Mouse (Mus musculus) ovary, postnatal 36 days (tissue): ENCODE results near the gene Adgra3.

ENCODE experiments used
- DNase-seq: peaks from one replicate; pipeline ENCODE4 v3.0.0; 2022; ENCODE audit warnings: low spot score, mixed read lengths

The Adgra3 gene

DNA sequence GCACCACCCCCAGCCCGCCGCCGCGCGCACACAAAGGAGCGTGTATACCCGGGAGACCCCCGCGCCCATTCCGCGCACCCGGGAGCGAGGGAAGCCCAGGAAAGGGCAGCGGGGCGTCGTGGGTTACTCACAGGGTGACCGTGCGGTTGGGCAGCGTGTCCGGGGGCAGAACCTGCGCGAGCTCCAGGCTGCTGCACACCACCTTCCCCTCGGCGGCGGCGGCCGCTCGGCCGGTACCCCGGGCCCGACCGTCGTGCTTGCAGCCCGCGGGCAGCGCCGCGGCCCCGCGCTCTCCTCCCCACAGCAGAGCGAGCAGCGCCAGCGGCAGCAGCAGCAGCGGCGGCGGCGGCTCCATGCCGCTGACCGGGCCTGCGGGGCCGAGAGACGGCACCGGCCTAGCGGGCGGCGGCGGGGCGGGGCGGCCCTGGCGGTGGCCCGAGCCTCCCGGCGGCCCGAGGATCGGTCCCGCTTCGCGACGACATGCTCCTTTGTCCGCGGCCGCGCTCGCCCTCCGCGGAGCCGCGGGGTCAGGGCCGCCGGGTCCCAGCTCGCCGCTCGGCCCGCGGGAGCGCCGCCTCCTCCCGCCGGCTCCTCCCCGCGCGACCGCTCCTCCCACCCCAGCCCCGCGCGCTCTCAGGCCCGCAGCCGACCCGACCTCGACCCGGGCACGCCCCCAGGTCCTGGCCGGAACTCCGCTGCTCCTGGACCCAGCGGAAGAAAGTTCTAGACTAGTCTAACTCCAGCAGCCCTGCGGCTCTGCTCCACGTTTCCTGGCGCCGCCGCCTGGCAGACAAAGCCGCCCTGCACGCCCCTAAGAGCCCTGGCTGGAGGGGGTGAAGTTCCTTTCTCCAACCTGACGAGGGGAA, at the start of gene Adgra3:
Gene Adgra3 (minus strand): TSS at position 586 of the 866 bp plus-strand sequence.
- DNase-seq: peak; percentile 88

DNA sequence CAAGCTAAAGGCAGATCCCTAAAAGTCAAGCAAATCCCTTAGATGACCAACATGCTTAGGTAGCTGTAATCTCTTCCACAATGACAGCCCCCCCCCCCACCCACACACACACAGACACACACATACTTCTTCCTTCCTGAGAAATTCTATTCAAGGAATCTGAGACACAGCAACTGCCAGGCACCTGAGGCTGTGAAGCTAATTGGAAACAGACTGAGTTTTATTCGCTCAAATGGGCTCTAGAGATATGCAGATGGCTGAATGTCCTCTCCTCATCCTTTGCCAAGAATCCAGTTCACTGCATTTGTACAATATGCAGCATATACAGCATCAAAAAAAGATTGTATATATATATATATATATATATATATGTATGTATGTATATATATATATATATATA, 24.6 kb upstream of the Adgra3 start:
- DNase-seq: no peak

DNA sequence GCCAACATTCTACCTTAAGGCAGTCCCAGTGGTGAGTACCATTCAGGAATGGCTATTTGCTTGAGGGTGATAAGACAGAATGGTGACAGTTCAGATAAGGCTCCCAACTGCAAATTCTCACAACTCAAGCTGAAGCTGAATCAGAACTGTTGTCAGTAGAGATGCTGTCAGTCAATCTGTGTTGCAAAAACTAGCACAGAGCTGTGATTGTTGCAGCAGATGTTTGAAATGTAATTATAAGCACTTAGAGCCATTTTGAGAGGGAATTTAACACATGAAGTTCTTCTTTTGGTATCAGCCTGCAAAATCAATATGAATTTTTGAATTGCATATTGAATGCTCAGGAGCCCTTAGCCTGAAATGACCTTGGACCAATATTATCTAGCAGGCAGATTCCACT, 15.4 kb upstream of the Adgra3 start:
- no peak for DNase-seq

DNA sequence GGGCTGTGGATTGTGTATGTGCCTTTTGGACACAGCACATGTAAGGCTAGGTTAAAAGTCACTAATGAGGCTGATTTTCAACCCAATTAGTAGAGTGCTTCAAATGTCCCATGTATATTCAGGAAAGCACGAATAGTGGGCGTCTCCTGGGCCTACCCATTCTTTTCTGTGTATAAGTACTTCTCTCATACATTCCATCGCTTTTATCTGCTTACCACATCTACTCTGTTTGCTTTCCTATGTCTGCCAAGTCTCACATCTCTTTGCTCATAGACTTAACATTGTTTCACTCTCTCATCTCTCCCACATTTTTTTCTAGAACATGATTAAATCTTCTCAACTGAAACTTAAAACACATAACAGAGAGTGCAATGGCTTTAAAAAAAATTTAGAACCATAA, 5.4 kb upstream of the Adgra3 start:
- no peak for DNase-seq

DNA sequence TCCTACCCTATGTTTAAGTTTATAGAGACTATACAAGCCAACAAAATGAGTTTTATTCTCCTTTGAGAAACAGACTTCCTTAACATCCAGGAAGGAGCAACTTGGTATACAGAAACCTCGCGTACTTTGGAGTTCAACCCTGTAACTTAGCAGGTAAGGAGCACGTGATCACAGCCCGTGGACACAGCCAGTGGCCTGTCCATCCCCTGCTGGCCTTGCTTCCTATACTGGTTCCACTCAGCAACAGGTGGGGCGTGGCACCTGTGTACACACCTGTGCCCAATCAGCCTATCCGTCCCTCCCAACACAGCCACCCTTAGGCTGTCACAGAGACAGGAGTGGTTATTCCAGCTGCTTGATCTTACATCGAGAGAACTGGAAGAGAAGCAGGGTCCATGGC, 780 bp upstream of the Adgra3 start:
- DNase-seq: no peak

- DNase-seq: no peak
Observed at GRCm38 (mm10) chr5:50057612-50058420, 990 bp downstream of the Adgra3 start.

DNA sequence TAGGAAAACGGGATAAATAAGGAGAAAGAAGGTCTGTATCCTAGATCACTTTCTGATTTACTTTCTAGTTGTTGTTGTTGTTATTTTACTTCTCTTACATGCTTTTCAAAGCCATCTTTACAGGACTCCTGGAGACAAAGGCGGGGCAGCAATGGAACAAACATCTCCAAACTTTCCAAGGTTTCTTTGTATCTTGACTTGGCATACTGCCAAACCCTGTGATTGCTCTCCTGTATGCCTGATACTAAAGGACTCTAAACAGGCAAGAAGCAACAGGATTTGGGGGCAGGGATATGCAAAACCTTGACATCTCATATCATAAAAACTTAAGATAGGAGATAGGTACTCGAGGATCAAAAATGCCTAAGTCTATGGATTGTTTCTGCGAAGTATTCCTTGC, 6.3 kb downstream of the Adgra3 start:
- DNase-seq: no peak

DNA sequence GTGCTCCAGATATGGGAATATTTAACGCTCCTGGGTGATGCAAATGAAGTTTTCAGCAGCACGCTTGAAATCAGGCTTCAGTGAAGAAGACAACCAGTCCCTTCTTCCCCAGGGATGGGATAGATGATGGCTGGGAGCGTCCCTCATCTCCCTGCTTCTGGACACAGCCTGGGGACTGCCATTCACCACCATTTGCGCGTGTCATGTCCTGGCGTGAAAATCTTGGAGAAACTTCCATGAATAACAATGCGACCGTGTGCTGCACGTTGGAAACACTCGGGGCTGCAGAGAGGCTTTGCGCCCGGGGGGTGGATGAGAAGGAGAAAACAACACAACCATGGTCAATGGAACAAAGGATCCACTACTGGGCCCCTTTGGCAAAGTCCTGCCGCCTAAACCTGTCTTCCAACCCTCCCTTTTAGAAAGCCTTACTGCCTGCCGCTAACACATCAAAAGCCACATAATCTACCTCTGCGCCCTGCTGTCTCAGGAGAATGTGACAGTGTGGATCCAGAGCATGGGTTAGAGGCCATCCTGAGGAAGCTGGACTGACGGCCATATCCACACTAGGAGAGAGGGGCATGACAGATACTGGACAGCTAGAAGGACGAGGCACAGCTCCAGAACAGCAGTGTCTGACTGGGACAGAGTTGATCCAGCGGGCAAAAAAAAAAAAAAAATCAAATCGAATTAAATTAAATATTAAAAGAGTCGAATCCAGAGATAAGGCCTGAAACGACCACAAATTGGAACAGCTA, 8.0 kb downstream of the Adgra3 start:
- DNase-seq: no peak

GRCm38 (mm10) chr5:50050037-50050436, 8.8 kb downstream of the Adgra3 start:
- DNase-seq: no peak

GRCm38 (mm10) chr5:50049506-50049905, 9.3 kb downstream of the Adgra3 start:
- DNase-seq: no peak

DNA sequence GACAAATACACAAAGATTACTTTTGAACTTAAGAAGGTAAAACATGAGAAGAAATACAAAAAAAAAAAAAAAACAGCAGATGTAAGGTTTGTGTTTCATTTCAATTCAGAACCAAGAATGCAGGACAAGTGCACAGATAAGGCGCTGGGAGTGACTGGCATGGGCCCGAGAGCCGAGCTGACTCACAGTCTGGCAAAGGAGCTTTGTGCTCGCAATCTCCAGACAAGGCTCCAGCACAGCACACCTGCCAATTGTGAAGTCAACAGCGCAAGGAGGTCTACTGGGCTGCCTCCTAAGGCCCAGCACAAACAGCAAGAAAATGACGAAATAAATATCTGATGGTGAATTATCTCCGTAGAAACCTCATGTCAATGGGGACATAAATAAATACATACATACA, 9.8 kb downstream of the Adgra3 start:
- peak; percentile 42 for DNase-seq

GRCm38 (mm10) chr5:50048271-50048851, 10.4 kb downstream of the Adgra3 start:
- DNase-seq: no peak

- DNase-seq: no peak
Observed at GRCm38 (mm10) chr5:50045180-50045579, 13.6 kb downstream of the Adgra3 start.

- DNase-seq: no peak
Observed at GRCm38 (mm10) chr5:50043677-50044076, 15.1 kb downstream of the Adgra3 start.

DNA sequence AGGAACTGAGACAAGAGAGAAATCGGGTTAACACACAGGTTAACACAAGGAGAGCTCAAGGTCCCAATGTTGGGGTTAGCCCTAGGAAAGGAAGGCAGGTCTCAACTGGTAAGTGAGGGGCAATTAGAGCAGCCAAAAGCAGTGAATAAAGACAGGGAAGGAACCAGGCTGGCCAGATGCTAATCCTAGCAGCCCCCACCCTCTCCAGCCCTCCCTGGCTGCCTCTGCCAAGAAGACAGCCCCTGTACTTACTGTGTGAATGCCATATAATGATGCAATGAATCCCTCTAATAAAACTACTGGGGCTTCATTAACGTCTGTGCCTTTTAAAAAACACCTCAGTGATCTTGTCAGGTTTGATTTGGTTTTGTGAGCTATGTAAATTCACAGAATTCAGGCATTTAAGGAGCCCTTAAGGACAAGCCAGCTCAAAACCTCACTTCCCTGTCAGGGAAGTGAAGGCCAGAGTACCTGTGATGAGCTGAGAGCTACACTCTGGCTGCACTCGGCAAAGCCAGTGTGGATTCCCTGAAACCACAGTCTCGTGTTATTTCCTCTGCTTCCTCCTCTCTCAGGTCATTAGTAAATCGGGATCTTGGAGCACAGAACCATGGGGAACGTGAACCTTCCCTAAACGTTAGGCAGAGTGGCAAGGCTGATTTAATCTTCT, 16.4 kb downstream of the Adgra3 start:
- DNase-seq: no peak

GRCm38 (mm10) chr5:50039521-50039920, 19.3 kb downstream of the Adgra3 start:
- no peak for DNase-seq

DNA sequence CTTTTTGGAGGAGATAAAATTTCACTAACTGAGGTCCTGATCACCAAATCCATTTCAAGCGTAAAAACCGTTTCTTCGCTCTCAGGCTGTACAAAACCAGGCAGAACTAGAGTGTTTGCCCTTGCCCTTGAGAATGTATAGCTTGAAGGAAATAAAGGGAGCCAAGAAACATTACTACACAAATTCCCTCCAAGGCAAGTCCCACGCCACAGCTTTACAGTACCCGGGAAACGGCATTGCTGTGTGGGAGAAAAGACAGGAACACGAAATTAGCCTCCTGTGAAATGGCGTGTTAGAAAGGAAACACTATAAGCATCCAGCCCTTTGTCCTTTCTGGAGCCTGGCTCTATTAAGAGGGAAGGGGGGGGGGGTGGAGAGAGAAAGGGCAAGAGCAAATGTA, 21.1 kb downstream of the Adgra3 start:
- DNase-seq: no peak

- no peak for DNase-seq
Observed at GRCm38 (mm10) chr5:50034900-50035514, 23.8 kb downstream of the Adgra3 start.

- DNase-seq: peak; percentile 55
Observed at GRCm38 (mm10) chr5:50034231-50034630, 24.6 kb downstream of the Adgra3 start.

GRCm38 (mm10) chr5:50033660-50034059, 25.1 kb downstream of the Adgra3 start:
- DNase-seq: no peak

GRCm38 (mm10) chr5:50032332-50032731, 26.5 kb downstream of the Adgra3 start:
- no peak for DNase-seq
